Mouse (Mus musculus) neural tube, embryonic 12.5 days (tissue): ENCODE data around the gene Mkrn1. TPM values are rescaled to one million over a fixed set of nuclear protein-coding genes. Genes with fewer than 3 reads are reported as not detected.

Experiments
- ATAC-seq: fragments of 200-750 bp; cut with Nextera tagmentation; 2 replicates; pipeline ENCODE4 v1.8.0; 2017; ENCODE audit warnings: low read depth, mild to moderate bottlenecking, moderate TSS enrichment, moderate library complexity; ENCODE audit not compliant: low FRiP score
- H3K27ac ChIP-seq: fragments of 300-500 bp; sonication (generic); 2 replicates; pipeline ENCODE4 v1.5.1; 2016
- H3K27me3 ChIP-seq: fragments of 300-500 bp; sonication (generic); replicated peaks from 2 replicates; pipeline ENCODE4 v1.6.1; 2016; ENCODE audit warnings: mild to moderate bottlenecking
- H3K36me3 ChIP-seq: fragments of 300-500 bp; sonication (generic); 2 replicates; pipeline ENCODE4 v1.6.1; 2016; ENCODE audit warnings: mild to moderate bottlenecking
- H3K4me1 ChIP-seq: fragments of 300-500 bp; sonication (generic); 2 replicates; pipeline ENCODE4 v1.6.1; 2016
- H3K4me2 ChIP-seq: fragments of 300-500 bp; sonication (generic); replicated peaks from 2 replicates; pipeline ENCODE4 v1.6.1; 2016; ENCODE audit warnings: mild to moderate bottlenecking
- H3K4me3 ChIP-seq: fragments of 300-500 bp; sonication (generic); 2 replicates; pipeline ENCODE4 v1.5.1; 2016
- H3K9ac ChIP-seq: fragments of 300-500 bp; sonication (generic); 2 replicates; pipeline ENCODE4 v1.6.1; 2016; ENCODE audit warnings: mild to moderate bottlenecking
- H3K9me3 ChIP-seq: fragments of 300-500 bp; sonication (generic); 2 replicates; pipeline ENCODE4 v1.6.1; 2016; ENCODE audit warnings: mild to moderate bottlenecking
- WGBS: fragments of 180-500 bp; shearing (Covaris S2); methylation state at CpG from one replicate; pipeline ENCODE4 v1.1.7; 2016; 5-methylcytosine and 5-hydroxymethylcytosine counted together
- polyA plus RNA-seq: library from polyadenylated mRNA; unstranded; fragments of >200 nt; fragmentation: Nextera tagmentation; extraction: Ambion mirVana; gene quantifications from 2 replicates; pipeline ENCODE4 v1.2.1, GENCODE M21; 2016

Mkrn1 gene
- 204 and 209 TPM in 2 replicates for polyA plus RNA-seq

DNA sequence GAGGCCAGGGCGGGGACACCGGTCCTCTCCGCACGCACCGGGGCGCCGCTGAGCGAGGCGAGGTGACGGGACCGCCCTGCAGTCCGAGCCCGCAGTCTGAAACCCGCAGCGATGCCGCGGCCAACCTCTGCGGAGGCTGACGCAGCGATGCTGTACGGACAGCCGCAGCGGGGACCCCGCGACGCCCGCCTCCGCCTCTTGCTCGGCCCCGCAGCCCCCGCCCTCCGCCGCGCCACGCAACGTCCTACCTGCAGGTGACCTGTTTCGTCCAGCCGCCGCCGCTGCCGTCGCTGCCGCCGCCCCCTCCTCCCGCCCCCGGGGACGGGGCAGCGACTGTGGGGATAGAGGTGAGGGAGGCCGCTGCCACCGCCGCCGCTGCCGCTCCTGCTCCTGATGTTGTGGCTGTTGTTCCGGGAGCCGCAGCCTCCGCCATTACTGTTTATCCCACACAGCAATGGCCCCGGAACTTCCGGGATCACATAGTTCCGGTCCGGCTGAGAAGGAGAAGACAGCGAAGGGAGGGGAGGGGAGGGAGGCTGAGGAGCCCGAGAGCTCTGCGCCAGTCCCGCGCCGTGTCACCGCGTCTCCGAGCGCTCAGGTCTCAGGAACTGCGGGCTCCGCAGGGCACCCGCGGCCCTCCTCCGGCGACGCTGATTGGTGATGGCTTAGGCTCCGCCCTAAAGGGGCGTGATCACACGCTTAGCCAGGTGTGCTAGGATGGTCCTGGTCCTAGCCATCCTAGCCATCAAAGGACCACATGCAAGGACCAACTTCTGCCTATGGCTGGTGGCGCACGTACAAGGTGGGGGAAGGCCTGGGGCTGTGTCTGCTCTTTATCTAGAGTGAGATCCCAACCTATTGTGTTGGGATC lies at the start of gene Mkrn1:
Mkrn1 (minus strand) TSS at position 612 of the 871 bp plus-strand sequence.
- Histone ChIP-seq H3K27ac (peak within 1 kb of the TSS; percentile 91), H3K36me3 (no peaks in the 10 kb centered on the region), H3K4me3 (peak within 1 kb of the TSS; percentile 87), H3K9ac (peak within 1 kb of the TSS; percentile 94), H3K4me2 (peak within 1 kb of the TSS; percentile 69), H3K27me3 (0 out of 2 replicates have a peak, but pooled peaks cover 3% of the 10 kb centered on the region), H3K4me1 (peaks cover 9% of the 10 kb centered on the region), H3K9me3 (no peaks in the 10 kb centered on the region)
- WGBS = under 1% methylated on average over 74 of the region's 82 CpGs
- peak; percentile 95 for ATAC-seq

DNA sequence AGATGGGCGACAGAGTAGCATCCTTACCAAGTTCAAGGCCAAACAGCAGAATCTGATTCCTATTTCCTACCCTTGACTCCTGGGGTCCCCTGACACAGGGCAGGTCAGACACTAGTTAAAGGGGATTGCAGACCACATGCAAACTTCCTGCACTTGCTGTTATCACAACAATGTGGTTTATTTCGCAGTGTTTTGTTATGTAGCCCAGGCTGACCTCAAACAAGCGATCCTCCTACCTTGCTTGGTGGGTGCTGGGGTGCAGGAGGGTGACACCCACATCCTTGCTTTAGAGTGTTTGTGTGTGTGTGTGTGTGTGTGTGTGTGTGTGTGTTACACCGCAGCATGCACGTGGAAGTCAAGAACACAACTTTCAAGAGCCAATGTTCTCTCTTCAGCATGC lies 49.2 kb upstream of the Mkrn1 start:
- WGBS = 91% methylated on average over 5 of the region's 5 CpGs
- no peak overlapping the region for H3K4me2 ChIP-seq
- no peaks in the 10 kb centered on the region for H3K4me1 ChIP-seq
- H3K36me3 ChIP-seq = peaks cover 63% of the 10 kb centered on the region
- H3K4me3 ChIP-seq = no peak overlapping the region
- H3K9ac ChIP-seq = no peak overlapping the region
- no peaks in the 10 kb centered on the region for H3K9me3 ChIP-seq
- no peaks in the 10 kb centered on the region for H3K27me3 ChIP-seq
- H3K27ac ChIP-seq = no peak overlapping the region
- ATAC-seq = no peak

DNA sequence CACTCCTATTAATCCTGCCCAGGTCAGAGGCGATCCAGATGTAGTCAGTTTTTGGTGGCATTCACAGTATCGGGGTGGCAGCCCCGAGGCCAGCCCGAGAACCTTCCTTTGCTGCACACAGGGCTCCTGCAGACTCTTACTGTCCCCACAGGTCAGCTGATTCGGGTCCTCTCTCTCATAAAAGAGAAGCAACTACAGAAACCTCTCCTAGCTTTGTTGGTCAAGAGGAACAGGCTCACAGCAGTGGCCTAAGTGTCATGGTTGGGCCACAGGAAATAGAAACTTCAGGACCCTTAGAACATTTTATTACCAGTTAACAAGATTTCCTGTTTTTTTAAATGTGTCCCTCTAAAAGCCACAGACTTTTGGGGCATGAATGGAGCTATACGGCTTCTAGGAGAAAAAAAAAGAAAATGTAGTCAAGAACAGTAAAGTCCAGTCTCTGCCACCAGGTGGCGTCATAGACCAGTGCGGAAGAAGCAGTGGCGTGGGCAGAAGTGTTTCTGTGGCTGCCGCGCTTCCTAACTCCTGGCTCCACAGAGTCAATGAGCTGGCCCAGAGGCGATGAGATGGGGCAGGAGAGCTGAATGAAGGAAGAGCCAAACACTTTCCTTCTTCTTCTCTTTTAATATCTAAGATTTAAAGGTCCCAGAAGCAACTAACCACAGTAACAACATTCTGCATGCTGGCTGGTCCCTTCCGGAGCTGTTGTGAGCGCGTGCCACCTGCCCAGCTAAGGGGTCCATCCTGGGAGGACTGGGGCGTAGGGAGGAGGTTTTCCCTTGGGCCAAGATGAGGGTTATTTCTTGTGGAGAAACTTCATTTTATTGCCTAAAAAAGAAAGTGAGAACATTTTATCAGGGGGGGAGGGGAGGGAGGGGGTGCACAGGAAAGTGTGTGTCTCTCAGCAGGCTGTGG lies 42.6 kb upstream of the Mkrn1 start:
- no peak overlapping the region for H3K27ac ChIP-seq
- peaks cover 36% of the 10 kb centered on the region for H3K36me3 ChIP-seq
- no peaks in the 10 kb centered on the region; the same call in 1 of the 2 replicates for H3K4me1 ChIP-seq
- ATAC-seq = peak; percentile 68
- H3K4me2 ChIP-seq = no peak overlapping the region
- no peaks in the 10 kb centered on the region for H3K27me3 ChIP-seq
- no peak overlapping the region for H3K4me3 ChIP-seq
- H3K9ac ChIP-seq = no peak overlapping the region
- peaks cover 4% of the 10 kb centered on the region; the same call in 1 of the 2 replicates for H3K9me3 ChIP-seq
- 52% methylated on average over 16 of the region's 16 CpGs for WGBS

DNA sequence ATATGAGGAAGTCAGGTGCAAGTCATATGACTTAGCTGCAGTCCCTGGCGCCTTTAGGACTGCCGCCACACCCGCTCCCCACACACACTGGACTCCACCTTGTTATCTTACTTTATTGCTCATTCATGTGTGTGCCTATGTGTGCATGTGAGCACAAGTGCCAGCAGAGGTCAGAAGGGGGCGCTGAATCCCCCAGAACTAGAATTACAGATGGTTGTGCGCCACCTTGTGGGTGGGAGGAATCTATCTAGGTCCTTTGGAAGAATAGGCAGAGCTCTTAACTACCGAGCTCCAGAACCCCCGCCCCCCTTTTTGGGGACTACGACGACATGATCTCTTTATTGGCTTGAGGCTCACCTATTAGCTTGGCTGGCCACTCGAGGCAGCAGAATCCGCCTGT lies 39.8 kb upstream of the Mkrn1 start:
- no peak overlapping the region for H3K9ac ChIP-seq
- H3K4me2 ChIP-seq = no peak overlapping the region
- WGBS = 94% methylated on average over 11 of the region's 11 CpGs
- H3K4me1 ChIP-seq = peaks cover 3% of the 10 kb centered on the region; the same call in 1 of the 2 replicates
- no peak overlapping the region for H3K27ac ChIP-seq
- peaks cover 4% of the 10 kb centered on the region; the same call in 1 of the 2 replicates for H3K9me3 ChIP-seq
- H3K27me3 ChIP-seq = no peaks in the 10 kb centered on the region
- ATAC-seq = no peak
- no peak overlapping the region for H3K4me3 ChIP-seq
- H3K36me3 ChIP-seq = peaks cover 22% of the 10 kb centered on the region

DNA sequence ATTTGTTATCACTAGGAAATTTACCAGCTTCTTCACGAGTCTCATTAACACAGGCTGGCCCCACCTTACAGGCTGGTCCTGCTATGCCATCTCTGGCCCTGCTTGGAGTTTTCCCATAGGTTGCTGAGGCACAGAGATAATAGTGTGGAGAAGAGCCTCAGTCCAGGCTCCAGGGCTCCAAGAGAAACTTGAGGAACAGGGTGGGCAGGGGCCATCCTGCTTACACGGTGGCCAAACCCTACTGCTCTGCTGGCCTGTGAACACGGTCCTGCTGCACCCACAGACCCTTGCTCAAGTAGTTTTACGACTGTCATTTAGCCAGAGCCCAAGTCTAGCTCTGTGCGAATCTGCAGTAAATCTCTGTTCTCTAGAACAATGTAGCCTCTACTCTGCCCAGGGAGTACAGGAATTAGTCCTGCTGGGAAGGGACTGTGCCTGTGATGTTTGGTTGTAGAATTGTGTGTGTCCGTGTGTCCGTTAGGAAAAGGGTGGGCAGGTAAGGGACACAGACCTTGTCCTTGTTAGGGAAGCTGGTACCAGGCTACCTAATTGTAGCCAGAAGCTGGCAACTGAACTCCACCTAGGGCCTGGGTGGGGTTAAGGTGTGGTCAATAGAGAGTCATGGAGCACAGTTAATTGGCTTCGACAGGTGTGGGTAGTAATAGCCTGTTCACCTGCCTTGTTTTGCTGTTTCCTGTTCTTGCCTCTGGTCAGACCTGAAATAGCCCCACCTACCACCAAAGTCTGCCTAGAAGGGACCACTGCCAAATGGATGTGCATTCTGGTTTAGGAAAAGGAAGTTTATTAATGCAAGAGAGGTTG lies 35.3 kb upstream of the Mkrn1 start:
- WGBS = 27% methylated on average over 8 of the region's 8 CpGs
- peaks cover 7% of the 10 kb centered on the region for H3K36me3 ChIP-seq
- H3K4me1 ChIP-seq = 0 out of 2 replicates have a peak, but pooled peaks cover 3% of the 10 kb centered on the region
- no peak overlapping the region for H3K27ac ChIP-seq
- ATAC-seq = no peak
- no peaks in the 10 kb centered on the region for H3K27me3 ChIP-seq
- H3K9me3 ChIP-seq = peaks cover 4% of the 10 kb centered on the region; the same call in 1 of the 2 replicates
- H3K4me2 ChIP-seq = no peak overlapping the region
- no peak overlapping the region for H3K9ac ChIP-seq
- H3K4me3 ChIP-seq = no peak overlapping the region

DNA sequence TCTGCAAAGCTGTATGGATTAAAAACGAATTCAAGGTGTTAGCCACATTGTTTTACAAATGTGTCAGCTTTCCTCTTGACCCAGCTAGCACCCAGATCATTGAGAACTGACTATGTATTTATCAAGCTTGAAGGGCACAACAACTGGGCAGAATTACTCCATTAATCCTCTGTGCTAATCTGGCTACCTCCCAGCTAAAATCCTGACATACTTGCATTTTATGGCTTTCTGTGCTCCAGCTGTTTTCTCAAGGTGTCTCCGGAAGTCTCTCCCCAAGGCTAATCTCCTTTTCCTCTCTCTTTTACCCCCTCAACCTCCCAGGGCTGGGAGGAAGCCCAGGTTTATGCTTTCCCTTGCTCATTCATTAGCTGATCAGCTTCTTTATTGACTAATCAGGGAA lies 34.4 kb upstream of the Mkrn1 start:
- Histone ChIP-seq H3K4me3 (no peak overlapping the region), H3K9ac (no peak overlapping the region), H3K4me2 (no peak overlapping the region), H3K36me3 (no peaks in the 10 kb centered on the region), H3K9me3 (no peaks in the 10 kb centered on the region), H3K27me3 (no peaks in the 10 kb centered on the region), H3K4me1 (0 out of 2 replicates have a peak, but pooled peaks cover 5% of the 10 kb centered on the region), H3K27ac (no peak overlapping the region)
- 55% methylated on average over 2 of the region's 2 CpGs for WGBS
- ATAC-seq = no peak

DNA sequence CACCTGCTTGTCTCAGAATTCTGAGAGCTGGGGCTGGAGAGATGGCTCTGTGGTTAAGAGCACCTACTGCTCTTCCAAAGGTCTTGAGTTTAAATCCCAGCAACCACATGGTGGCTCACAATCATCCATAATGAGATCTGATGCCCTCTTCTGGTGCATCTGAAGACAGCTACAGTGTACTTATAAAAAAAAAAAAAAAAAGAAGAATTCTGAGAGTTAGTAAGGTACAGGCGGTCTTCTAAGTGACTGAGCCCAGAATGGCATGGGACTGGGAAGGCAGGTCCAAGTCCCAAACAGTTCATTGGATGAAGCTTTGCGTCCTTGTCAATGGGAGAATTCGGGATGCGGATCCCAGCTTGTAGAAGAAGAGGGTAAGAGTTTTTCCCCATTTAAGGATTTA lies 33.3 kb upstream of the Mkrn1 start:
- Histone ChIP-seq H3K9ac (no peak overlapping the region), H3K4me3 (no peak overlapping the region), H3K36me3 (no peaks in the 10 kb centered on the region), H3K4me2 (no peak overlapping the region), H3K27me3 (no peaks in the 10 kb centered on the region), H3K9me3 (no peaks in the 10 kb centered on the region), H3K27ac (no peak overlapping the region), H3K4me1 (0 out of 2 replicates have a peak, but pooled peaks cover 5% of the 10 kb centered on the region)
- no peak for ATAC-seq
- WGBS = 95% methylated on average over 4 of the region's 4 CpGs

DNA sequence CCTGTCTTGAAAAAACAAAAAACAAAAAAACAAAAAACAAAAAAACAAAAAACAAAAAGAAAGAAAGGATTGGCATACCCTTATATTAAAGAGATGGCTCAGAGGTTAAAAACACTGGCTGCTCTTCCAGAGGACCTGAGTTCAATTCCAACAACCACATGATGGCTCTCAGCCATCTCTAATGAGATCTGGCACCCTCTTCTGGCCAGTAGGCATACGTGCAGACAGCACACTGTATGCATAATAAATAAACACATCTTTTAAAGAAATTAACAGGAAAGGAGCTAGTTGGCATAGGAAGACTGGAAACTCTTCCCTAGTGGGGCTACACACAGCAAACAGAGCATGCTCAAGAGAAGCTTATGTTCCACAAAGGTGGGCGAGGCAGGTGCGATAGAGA lies 30.8 kb upstream of the Mkrn1 start:
- Histone ChIP-seq H3K27ac (no peak overlapping the region), H3K27me3 (no peaks in the 10 kb centered on the region), H3K9me3 (no peaks in the 10 kb centered on the region), H3K4me2 (no peak overlapping the region), H3K36me3 (no peaks in the 10 kb centered on the region), H3K4me3 (no peak overlapping the region), H3K9ac (no peak overlapping the region), H3K4me1 (0 out of 2 replicates have a peak, but pooled peaks cover 5% of the 10 kb centered on the region)
- ATAC-seq = no peak
- 89% methylated on average over 3 of the region's 3 CpGs for WGBS

DNA sequence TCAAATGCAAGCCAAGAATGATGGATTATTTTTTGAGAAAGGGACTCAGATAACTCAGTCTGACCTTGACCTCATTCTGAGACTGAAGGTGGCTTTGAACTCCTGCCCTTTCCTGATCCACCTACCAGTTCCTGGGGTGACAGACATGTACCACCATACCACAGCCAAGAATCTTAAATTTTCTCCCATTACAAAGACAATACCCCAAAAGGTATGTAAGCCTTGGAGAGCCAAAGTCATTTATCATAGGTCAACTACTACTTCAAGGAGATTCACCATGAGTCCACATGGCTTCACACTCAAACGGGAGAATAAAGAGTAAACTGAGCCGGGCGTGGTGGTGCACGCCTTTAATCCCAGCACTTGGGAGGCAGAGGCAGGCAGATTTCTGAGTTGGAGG lies 30.3 kb upstream of the Mkrn1 start:
- Histone ChIP-seq H3K9me3 (no peaks in the 10 kb centered on the region), H3K27ac (no peak overlapping the region), H3K9ac (no peak overlapping the region), H3K4me2 (no peak overlapping the region), H3K4me1 (0 out of 2 replicates have a peak, but pooled peaks cover 5% of the 10 kb centered on the region), H3K4me3 (no peak overlapping the region), H3K36me3 (no peaks in the 10 kb centered on the region), H3K27me3 (no peaks in the 10 kb centered on the region)
- ATAC-seq = no peak
- 91% methylated on average over 4 of the region's 4 CpGs for WGBS

DNA sequence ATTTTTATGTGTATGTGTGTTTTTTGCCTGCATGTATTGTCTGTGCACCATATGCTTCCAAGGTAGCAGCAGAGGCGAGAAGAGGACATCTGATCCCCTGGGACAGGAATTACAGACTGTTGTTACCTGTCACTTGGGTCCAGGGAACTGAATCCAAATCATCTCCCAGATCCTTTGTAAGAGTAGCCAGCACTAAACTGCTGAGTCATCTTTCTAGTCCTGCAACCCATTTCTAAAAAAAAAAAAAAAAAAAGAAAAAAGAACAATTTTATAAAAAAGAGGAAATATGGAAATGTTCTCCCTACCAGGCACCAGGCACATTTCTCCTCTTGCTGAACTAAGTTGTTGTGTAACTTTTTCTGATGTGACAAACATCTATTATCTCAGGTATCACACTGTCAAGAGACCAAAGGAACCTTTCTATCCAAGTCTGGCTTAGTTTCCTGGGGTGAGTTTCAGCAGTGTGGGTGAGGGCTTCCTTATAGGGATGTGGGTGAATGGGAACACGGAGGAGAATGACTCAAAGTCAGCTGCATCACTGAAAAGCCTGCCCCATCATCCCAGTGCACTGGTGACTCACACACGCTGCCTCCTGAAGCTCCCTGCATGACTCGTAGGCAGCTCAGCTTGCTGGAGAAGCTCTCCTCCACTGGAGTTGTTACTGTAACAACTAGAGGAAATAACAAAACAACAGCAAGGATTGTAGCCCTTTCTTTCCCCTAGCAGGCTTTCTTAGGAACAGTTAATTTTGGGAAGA lies 27.3 kb upstream of the Mkrn1 start:
- H3K27me3 ChIP-seq = no peaks in the 10 kb centered on the region
- no peak overlapping the region for H3K4me2 ChIP-seq
- H3K27ac ChIP-seq = no peak overlapping the region
- 0 out of 2 replicates have a peak, but pooled peaks cover 5% of the 10 kb centered on the region for H3K4me1 ChIP-seq
- 63% methylated on average over 4 of the region's 4 CpGs for WGBS
- H3K9ac ChIP-seq = no peak overlapping the region
- no peaks in the 10 kb centered on the region for H3K36me3 ChIP-seq
- ATAC-seq = no peak
- H3K4me3 ChIP-seq = no peak overlapping the region
- no peaks in the 10 kb centered on the region for H3K9me3 ChIP-seq
